Mouse (Mus musculus): ENCODE results near the gene Aff4. TPM values are rescaled to one million over a fixed set of nuclear protein-coding genes. Genes with fewer than 3 reads are reported as not detected.

Gene Aff4
- polyA plus RNA-seq, 2 experiments: 4.0 to 8.7 TPM

DNA sequence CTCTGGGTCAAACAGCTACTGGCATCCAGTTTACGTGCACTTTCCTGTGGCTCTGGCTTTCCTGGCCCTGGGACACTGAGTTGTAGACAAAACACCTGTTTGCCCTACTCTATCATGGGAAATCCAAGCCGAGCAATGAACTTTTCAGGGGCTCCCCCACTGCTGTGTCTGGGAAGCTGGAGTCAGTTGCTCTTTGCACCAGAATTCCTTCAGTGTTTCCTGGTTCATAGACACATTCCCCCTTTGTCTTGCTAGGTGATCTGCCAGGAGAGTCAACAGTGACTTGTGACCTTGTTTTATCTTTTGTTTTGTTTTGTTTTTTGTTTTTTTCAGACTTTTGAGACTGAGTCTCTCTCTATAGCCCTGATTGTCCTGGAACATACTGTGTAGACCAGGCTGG, 100.7 kb downstream of the Aff4 start:
- TF ChIP-seq CTCF (IDR thresholded peaks at IDR 0.05; ENCODE audit: low read depth) (no peak), EP300 (IDR thresholded peaks at IDR 0.05; ENCODE audit: low read depth) (no peak)
- H3K9me3 ChIP-seq (ENCODE audit: control insufficient read depth, low read length): no peaks in the 10 kb centered on the region
- H3K4me2 ChIP-seq (ENCODE audit: low read depth): no peak overlapping the region
- H3K4me3 ChIP-seq (ENCODE audit: insufficient read depth in 1 of 2, low read depth in 2 of 2, low read length in 2 of 2): no peak overlapping the region
- no peak overlapping the region for H3K27ac ChIP-seq
- no peak overlapping the region for H3K9ac ChIP-seq (replicated peaks)
- DNase-seq (ENCODE audit: low read depth in 3 of 3, low spot score in 3 of 3) (no peak), ATAC-seq (ENCODE audit: insufficient read depth) (no peak)
- no peaks in the 10 kb centered on the region for H3K36me3 ChIP-seq (replicated peaks; ENCODE audit: control insufficient read depth, insufficient read depth, low read depth)
- 61% methylated on average over 2 of the region's 2 CpGs for WGBS (ENCODE audit: insufficient replicate concordance)
- H3K27me3 ChIP-seq (ENCODE audit: control insufficient read depth, insufficient read depth, low read length): peaks cover 5% of the 10 kb centered on the region
- peaks cover 0 to 2% of the 10 kb centered on the region in 2 experiments; a peak in 2 of 4 replicates for H3K4me1 ChIP-seq (replicated peaks; ENCODE audit: control insufficient read depth in 2 of 2, insufficient read depth in 2 of 2, low read length in 1 of 2)

DNA sequence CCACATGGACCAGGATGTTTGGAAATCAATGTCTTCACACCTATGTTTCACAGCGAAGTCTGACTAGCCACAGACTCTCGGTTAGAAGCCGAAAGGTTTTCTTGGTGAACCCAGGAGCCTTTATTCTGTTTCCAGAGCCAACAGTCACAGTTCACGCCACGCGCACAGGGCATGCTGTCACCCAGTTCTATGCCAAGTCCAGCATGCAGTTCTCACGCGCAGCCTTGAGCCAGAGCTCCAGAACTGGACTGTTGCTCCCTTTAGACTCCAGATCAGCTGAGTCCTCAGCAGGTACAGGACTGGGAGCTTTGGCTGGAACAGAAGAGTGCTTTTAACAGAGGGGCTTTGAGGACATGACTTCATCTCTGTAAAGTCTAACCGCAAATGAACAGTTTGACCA, 101.8 kb downstream of the Aff4 start:
- TF ChIP-seq CTCF (IDR thresholded peaks at IDR 0.05; ENCODE audit: low read depth) (no peak), EP300 (IDR thresholded peaks at IDR 0.05; ENCODE audit: low read depth) (no peak)
- ATAC-seq (ENCODE audit: insufficient read depth): no peak
- Histone ChIP-seq H3K4me3 (ENCODE audit: insufficient read depth in 1 of 2, low read depth in 2 of 2, low read length in 2 of 2) (no peak overlapping the region), H3K4me1 (replicated peaks; ENCODE audit: control insufficient read depth in 2 of 2, insufficient read depth in 2 of 2, low read length in 1 of 2) (peaks cover 0 to 2% of the 10 kb centered on the region in 2 experiments; a peak in 2 of 4 replicates), H3K4me2 (ENCODE audit: low read depth) (no peak overlapping the region), H3K9ac (replicated peaks) (no peak overlapping the region), H3K27me3 (ENCODE audit: control insufficient read depth, insufficient read depth, low read length) (peaks cover 16% of the 10 kb centered on the region), H3K9me3 (ENCODE audit: control insufficient read depth, low read length) (no peaks in the 10 kb centered on the region), H3K36me3 (replicated peaks; ENCODE audit: control insufficient read depth, insufficient read depth, low read depth) (no peaks in the 10 kb centered on the region), H3K27ac (no peak overlapping the region)
- 87% methylated on average over 9 of the region's 9 CpGs for WGBS (ENCODE audit: insufficient replicate concordance)
- DNase-seq (ENCODE audit: low read depth in 3 of 3, low spot score in 3 of 3): no peak

DNA sequence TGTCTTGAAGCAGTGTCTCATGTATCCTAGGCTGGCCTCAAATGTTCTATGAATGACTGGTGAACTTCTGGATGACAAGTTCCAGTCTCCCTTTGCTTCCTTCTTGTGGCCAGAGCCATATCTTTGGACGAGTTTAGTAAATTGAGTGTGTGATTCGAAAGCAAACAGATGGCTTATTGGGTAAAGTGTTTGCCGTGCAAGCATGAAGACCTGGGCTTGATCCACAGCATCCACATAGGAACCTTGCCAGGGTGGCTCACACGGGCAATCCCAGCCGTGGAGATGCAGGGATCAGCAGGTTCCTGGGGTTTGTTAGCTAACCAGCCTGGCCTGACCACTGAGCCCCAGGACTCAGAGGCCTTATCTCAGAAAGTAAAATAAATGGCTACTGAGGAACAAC, 102.4 kb downstream of the Aff4 start:
- DNase-seq (ENCODE audit: low read depth in 3 of 3, low spot score in 3 of 3): no peak
- H3K4me2 ChIP-seq (ENCODE audit: low read depth): no peak overlapping the region
- H3K4me3 ChIP-seq (ENCODE audit: insufficient read depth in 1 of 2, low read depth in 2 of 2, low read length in 2 of 2): no peak overlapping the region
- H3K27me3 ChIP-seq (ENCODE audit: control insufficient read depth, insufficient read depth, low read length): peaks cover 22% of the 10 kb centered on the region
- H3K27ac ChIP-seq: no peak overlapping the region
- WGBS (ENCODE audit: insufficient replicate concordance): 68% methylated on average over 5 of the region's 5 CpGs
- H3K9me3 ChIP-seq (ENCODE audit: control insufficient read depth, low read length): no peaks in the 10 kb centered on the region
- no peak for ATAC-seq (ENCODE audit: insufficient read depth)
- H3K4me1 ChIP-seq (replicated peaks; ENCODE audit: control insufficient read depth in 2 of 2, insufficient read depth in 2 of 2, low read length in 1 of 2): peaks cover 0 to 2% of the 10 kb centered on the region in 2 experiments; a peak in 2 of 4 replicates
- H3K9ac ChIP-seq (replicated peaks): no peak overlapping the region
- TF ChIP-seq EP300 (IDR thresholded peaks at IDR 0.05; ENCODE audit: low read depth) (no peak), CTCF (IDR thresholded peaks at IDR 0.05; ENCODE audit: low read depth) (no peak)
- H3K36me3 ChIP-seq (replicated peaks; ENCODE audit: control insufficient read depth, insufficient read depth, low read depth): no peaks in the 10 kb centered on the region

- peak within 1 kb of the TSS; percentile 39 for H3K4me2 ChIP-seq (ENCODE audit: low read depth)
- peak within 1 kb of the TSS; percentile 45 to 48 for H3K4me3 ChIP-seq (ENCODE audit: insufficient read depth in 1 of 2, low read depth in 2 of 2, low read length in 2 of 2)
- ATAC-seq (ENCODE audit: insufficient read depth) (peak; percentile 58), DNase-seq (ENCODE audit: low read depth in 3 of 3, low spot score in 3 of 3) (no peak)
- TF ChIP-seq EP300 (IDR thresholded peaks at IDR 0.05; ENCODE audit: low read depth): no peak
- TF ChIP-seq CTCF (IDR thresholded peaks at IDR 0.05; ENCODE audit: low read depth): peak; percentile 28
- peaks cover 25% of the 10 kb centered on the region for H3K27me3 ChIP-seq (ENCODE audit: control insufficient read depth, insufficient read depth, low read length)
- H3K36me3 ChIP-seq (replicated peaks; ENCODE audit: control insufficient read depth, insufficient read depth, low read depth): no peaks in the 10 kb centered on the region
- no peak within 1 kb of the TSS for H3K27ac ChIP-seq
- peaks cover 0 to 2% of the 10 kb centered on the region in 2 experiments; a peak in 2 of 4 replicates for H3K4me1 ChIP-seq (replicated peaks; ENCODE audit: control insufficient read depth in 2 of 2, insufficient read depth in 2 of 2, low read length in 1 of 2)
- WGBS (ENCODE audit: insufficient replicate concordance): 4% methylated on average over 40 of the region's 42 CpGs
- H3K9ac ChIP-seq (replicated peaks): no peak within 1 kb of the TSS; the same call in 1 of the 2 replicates
- no peaks in the 10 kb centered on the region for H3K9me3 ChIP-seq (ENCODE audit: control insufficient read depth, low read length)
Observed at GRCm38 (mm10) chr11:53456474-53457371, 106.1 kb downstream of the Aff4 start, which contains the start of the genes Gm10447 and Shroom1. Gene Gm10447, minus strand, starts transcription at chr11:53457110. Gene Shroom1, plus strand, starts transcription at chr11:53457205.

- Histone ChIP-seq H3K9me3 (ENCODE audit: control insufficient read depth, low read length) (no peaks in the 10 kb centered on the region), H3K27ac (no peak overlapping the region)
Observed at GRCm38 (mm10) chr11:53457372-53457954, 106.8 kb downstream of the Aff4 start.

More at GRCm38 (mm10) chr11:53457372-53457954, 106.8 kb downstream of the Aff4 start:
- 9% methylated on average over 29 of the region's 29 CpGs for WGBS (ENCODE audit: insufficient replicate concordance)
- peak overlapping the region; percentile 45 to 48 for H3K4me3 ChIP-seq (ENCODE audit: insufficient read depth in 1 of 2, low read depth in 2 of 2, low read length in 2 of 2)
- peaks cover 26% of the 10 kb centered on the region for H3K27me3 ChIP-seq (ENCODE audit: control insufficient read depth, insufficient read depth, low read length)
- peak; percentile 39 for TF ChIP-seq CTCF (IDR thresholded peaks at IDR 0.05; ENCODE audit: low read depth)
- no peak for TF ChIP-seq EP300 (IDR thresholded peaks at IDR 0.05; ENCODE audit: low read depth)
- peak; percentile 33; the same call in 1 of the 2 replicates for ATAC-seq (ENCODE audit: insufficient read depth)
- H3K36me3 ChIP-seq (replicated peaks; ENCODE audit: control insufficient read depth, insufficient read depth, low read depth): no peaks in the 10 kb centered on the region
- no peak overlapping the region; the same call in 1 of the 2 replicates for H3K9ac ChIP-seq (replicated peaks)
- H3K4me2 ChIP-seq (ENCODE audit: low read depth): peak overlapping the region; percentile 39
- peaks cover 0 to 5% of the 10 kb centered on the region in 2 experiments; a peak in 2 of 4 replicates for H3K4me1 ChIP-seq (replicated peaks; ENCODE audit: control insufficient read depth in 2 of 2, insufficient read depth in 2 of 2, low read length in 1 of 2)
- DNase-seq (ENCODE audit: low read depth in 3 of 3, low spot score in 3 of 3): no peak

Data from liver, embryonic 14.5 days (tissue).